Mouse (Mus musculus): ENCODE results near the gene Syde2.
"Not testable (repeated sequence)": the region's sequence is repeated elsewhere in the genome, so short reads cannot be mapped to it uniquely, and the experiment has no call there.

Syde2 gene

GRCm38 (mm10) chr3:145987268-145987969 is at the start of gene Syde2:
Gene Syde2 (plus strand): TSS chr3:145987870.
- DNase-seq (ENCODE audit: low read depth, low spot score) = peak; percentile 43

DNA sequence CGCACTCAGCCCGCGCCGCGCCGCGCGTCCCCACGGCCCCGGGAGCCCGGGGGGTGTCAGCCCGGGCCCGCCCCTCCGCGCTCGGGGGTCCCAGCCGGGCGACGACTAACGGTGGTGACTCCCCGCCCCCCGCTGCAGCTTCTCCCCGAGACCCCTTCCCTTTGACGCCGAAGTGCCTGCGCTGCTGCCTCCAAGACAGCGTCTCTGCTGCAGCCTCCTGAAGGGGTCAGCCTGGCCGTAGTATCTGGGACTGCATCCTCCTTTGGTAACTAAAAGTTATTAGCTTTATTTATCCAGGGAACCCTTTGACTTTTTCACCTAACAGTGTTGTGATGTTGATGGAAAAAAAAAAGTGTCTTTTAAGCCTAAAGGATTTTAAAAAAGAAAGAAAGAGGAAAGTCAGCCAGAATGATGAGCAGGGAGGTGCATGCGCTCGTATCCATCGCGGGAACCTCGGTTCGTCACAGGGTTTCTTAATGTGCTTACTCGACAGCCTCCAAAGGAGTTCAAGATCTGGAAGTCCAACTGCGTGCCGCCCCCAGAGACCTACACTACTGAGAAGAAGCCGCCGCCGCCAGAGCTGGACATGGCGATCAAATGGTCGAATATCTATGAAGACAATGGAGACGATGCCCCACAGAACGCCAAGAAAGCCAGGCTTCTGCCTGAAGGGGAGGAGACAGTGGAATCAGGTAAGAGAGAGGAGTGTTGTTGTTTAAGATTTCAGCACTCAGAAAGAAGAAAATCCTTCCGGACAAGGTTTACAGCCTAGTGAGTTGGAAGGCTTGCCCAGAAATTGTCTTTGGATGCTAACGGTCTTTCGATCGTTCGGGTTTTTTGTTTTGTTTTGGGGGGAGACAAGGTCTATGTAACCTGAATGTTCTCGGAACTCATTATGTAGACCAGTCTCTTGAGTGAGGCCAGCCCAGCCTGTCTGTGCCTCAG is 49.0 kb upstream of the Syde2 start:
- no peak for DNase-seq (ENCODE audit: low read depth, low spot score)

DNA sequence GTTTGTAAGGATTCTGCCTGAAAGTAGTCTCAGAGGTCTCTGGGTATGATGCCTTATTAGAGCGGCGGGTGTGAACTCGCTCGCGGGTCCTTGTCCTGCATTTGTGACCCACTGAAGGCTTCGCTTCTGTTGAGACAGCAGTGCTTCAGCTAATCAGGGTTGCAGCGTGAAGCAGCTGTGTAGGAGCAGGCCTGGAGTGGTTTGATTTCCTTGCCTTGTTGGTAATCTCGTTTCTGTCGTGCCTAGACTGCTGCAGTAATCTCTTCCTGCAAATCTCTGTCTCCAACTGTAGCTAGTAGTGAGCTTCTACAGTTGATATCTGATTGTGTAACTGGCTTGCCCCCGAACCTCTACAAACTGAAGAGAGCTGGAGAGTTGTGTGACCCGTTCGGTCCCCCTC is 48.3 kb upstream of the Syde2 start:
- DNase-seq (ENCODE audit: low read depth, low spot score) = no peak

GRCm38 (mm10) chr3:145939971-145940370 is 47.7 kb upstream of the Syde2 start:
- DNase-seq (ENCODE audit: low read depth, low spot score) = no peak

GRCm38 (mm10) chr3:145941971-145942370 is 45.7 kb upstream of the Syde2 start:
- no peak for DNase-seq (ENCODE audit: low read depth, low spot score)

- no peak for DNase-seq (ENCODE audit: low read depth, low spot score)
Observed at GRCm38 (mm10) chr3:145944348-145944747, 43.3 kb upstream of the Syde2 start.

DNA sequence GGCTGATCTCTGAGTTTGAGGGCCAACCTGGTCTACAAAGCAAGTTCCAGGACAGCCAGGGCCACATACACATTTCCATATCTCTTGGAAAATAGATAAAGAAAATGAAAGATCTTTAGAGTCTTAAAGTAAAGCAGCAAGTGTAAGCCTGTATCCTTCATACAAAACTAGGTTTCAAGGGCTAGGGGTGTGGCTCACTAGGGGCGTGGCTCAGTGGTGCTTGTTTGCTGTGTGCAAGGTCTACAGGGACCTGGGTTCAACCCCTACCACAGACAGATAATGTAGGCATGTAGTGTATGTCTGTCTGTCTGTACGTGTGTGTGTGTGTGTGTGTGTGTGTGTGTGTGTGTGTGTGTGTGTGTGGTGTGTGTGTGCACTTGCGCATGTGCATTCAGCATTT is 41.8 kb upstream of the Syde2 start:
- DNase-seq (ENCODE audit: low read depth, low spot score) = no peak

DNA sequence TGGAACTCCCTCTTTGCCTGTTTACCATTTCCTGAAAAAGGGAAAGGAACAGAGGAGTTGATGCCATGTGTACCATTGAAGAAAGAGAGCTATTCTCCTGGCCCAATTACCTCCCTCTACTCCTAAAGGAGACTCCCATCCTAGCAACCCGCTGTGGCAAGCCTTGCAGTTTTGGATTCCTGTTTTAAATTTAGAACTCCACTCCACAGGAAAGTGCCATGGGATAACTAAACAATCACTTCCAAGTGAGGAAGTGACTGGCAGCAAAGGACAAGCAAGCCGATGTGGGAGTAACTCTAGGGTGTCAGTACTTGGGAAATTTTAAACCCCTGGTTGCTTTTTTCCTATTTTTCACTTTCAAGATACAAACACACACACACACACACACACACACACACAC is 41.0 kb upstream of the Syde2 start:
- no peak for DNase-seq (ENCODE audit: low read depth, low spot score)

DNA sequence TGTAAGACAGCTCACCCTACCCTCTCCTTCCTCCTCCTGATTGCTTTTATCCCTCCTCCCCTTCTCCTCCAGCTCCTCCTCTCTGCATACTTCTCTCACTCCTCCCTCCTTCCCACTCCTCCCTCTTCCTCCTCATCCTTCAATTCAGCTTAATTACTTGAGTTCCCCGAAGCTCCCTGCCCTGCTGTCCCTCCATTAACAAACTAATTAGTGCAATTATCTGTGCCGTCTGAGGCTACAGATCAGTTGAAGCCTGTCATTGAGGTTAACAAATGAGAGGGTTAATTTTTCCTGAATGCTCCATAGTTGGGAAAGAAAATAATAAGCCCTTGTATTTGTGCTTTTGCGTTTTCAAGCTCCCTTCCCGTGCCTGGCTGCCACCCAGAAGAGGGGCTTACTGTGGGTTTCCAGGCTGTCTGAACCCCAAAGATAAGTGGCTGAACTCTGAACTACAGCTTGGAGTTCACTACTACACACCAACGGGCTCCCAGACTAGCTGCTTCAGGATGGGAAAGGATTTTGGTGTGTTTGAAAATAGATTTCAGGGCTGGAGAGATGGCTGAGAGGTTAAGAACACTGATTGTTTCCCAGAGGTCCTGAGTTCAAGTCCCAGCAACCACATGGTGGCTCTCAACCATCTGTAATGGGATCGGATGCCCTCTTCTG is 40.0 kb upstream of the Syde2 start:
- DNase-seq (ENCODE audit: low read depth, low spot score) = no peak

GRCm38 (mm10) chr3:145950034-145950814 is 37.4 kb upstream of the Syde2 start:
- DNase-seq (ENCODE audit: low read depth, low spot score) = no peak

DNA sequence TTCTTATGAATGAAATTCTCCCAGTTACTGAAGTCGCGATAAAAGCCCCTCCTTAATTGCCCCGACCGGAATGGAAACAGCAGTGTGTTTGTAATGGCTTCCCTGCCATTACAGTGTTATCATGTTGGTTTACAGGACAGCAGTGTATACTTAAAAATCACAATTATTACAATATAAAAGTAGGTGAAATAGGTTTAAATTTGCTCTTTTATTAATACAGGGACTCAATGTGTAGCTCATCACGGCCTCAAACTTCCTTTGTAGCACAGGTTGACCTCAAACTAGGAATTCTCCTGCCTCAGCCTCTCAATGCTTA is 36.9 kb upstream of the Syde2 start:
- DNase-seq (ENCODE audit: low read depth, low spot score) = no peak

DNA sequence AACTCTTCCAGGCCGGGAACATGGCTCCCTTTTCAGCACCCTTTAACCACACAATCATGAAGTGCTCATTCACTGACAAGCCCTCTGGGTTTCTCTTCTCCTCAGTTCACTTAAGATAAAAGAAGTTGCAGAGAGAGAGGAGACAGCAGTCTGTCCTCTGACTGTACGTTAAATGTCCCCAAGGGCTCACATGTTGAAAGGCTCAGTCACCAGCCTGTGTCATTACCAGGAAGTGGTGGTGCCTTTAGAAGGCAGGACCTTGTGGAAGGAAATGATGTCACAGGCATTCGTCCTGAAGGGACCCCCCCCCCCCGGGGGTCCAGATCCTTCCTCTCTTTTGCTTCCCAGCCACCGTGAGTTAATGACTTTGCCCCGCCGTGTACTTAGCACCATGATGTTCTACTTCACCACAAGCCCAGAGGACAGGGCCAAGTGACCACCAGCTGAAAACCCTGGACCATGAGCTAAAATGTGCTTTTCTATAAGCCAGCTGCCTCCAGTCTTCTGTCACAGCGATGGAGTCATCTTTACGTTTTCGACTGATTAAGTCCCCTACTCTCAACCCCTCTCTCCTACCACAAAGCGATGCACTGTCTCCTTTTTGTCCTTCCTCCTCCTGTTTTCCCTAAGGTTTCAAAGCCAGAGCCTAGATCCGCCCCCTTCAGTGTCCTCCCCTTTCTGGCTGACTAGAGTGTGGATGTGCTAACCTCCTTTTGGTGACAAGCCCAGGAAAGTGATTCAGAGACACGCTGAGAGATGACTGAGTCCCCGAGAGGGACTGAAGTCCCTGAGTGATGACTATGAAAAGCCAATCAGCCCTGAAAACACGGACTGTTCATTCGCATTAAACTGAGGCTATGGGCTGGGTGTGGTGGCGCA is 36.1 kb upstream of the Syde2 start:
- DNase-seq (ENCODE audit: low read depth, low spot score) = no peak

GRCm38 (mm10) chr3:145952945-145953344 is 34.7 kb upstream of the Syde2 start:
- no peak for DNase-seq (ENCODE audit: low read depth, low spot score)

- no peak for DNase-seq (ENCODE audit: low read depth, low spot score)
Observed at GRCm38 (mm10) chr3:145953411-145953810, 34.3 kb upstream of the Syde2 start.

- no peak for DNase-seq (ENCODE audit: low read depth, low spot score)
Observed at GRCm38 (mm10) chr3:145959824-145960223, 27.8 kb upstream of the Syde2 start.

- DNase-seq (ENCODE audit: low read depth, low spot score) = no peak
Observed at GRCm38 (mm10) chr3:145962411-145962810, 25.3 kb upstream of the Syde2 start.

- no peak for DNase-seq (ENCODE audit: low read depth, low spot score)
Observed at GRCm38 (mm10) chr3:145963101-145964017, 24.3 kb upstream of the Syde2 start.

DNA sequence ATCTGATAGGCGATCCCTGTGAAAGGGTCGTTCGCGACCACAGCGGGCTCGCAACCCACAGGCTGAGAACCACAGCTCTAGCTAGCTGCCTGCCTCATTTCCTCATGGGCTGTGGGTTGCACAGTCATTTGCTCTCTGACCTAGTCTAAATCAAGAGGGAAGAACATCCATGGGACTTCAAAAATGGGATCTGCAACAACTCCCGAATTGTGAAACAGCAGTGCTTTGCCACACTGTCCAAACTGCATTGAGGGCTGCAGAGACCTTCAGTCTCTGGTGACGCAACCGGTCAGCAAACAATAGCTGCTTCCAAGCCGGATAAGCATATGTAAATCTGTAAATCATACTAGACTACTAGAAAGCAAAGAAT is 23.7 kb upstream of the Syde2 start:
- DNase-seq (ENCODE audit: low read depth, low spot score) = no peak

GRCm38 (mm10) chr3:145964473-145964872 is 23.2 kb upstream of the Syde2 start:
- DNase-seq (ENCODE audit: low read depth, low spot score) = peak; percentile 25

DNA sequence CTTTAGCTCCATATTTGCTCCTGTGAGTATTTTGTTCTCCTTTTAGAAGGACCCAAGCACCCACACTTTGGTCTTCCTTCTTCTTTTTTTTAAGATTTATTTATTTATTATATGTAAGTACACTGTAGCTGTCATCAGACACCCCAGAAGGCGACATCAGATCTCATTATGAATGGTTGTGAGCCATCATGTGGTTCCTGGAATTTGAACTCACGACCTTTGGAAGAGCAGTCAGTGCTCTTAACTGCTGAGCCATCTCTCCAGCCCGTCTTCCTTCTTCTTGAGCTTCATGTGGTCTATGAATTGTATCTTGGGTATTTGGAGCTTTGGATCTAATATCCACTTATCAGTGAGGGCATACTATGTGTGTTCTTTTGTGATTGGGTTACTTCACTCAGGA is 22.1 kb upstream of the Syde2 start:
- not testable (repeated sequence) for DNase-seq (ENCODE audit: low read depth, low spot score)

Measured in retina, postnatal 7 days (tissue).